Mouse (Mus musculus) forebrain, embryonic 10.5 days (tissue): ENCODE data around the gene Cab39l. TPM values are rescaled to one million over a fixed set of nuclear protein-coding genes. Genes with fewer than 3 reads are reported as not detected.

Experiments used
- DNase-seq: peaks from one replicate; pipeline ENCODE4 v3.0.0-alpha.2; 2017; ENCODE audit warnings: low spot score; ENCODE audit errors: extremely low spot score
- H3K27ac ChIP-seq: fragments of 300-500 bp; sonication (generic); 2 replicates; pipeline ENCODE4 v1.5.1; 2016; ENCODE audit warnings: mild to moderate bottlenecking
- H3K27me3 ChIP-seq: fragments of 300-500 bp; sonication (generic); 2 replicates; pipeline ENCODE4 v1.6.1; 2016; ENCODE audit warnings: mild to moderate bottlenecking; ENCODE audit not compliant: poor library complexity, severe bottlenecking
- H3K36me3 ChIP-seq: fragments of 300-500 bp; sonication (generic); replicated peaks from 2 replicates; pipeline ENCODE4 v1.6.1; 2016; ENCODE audit warnings: mild to moderate bottlenecking, moderate library complexity
- H3K4me1 ChIP-seq: fragments of 300-500 bp; sonication (generic); 2 replicates; pipeline ENCODE4 v1.6.1; 2016
- H3K4me3 ChIP-seq: fragments of 300-500 bp; sonication (generic); 2 replicates; pipeline ENCODE4 v1.5.1; 2016; ENCODE audit warnings: mild to moderate bottlenecking, moderate library complexity
- H3K9me3 ChIP-seq: fragments of 300-500 bp; sonication (generic); 2 replicates; pipeline ENCODE4 v1.6.1; 2016; ENCODE audit warnings: mild to moderate bottlenecking, moderate library complexity
- WGBS: fragments of 180-500 bp; shearing (Covaris S2); methylation state at CpG from one replicate; pipeline ENCODE4 v1.1.7; 2016; 5-methylcytosine and 5-hydroxymethylcytosine counted together
- polyA plus RNA-seq: library from polyadenylated mRNA; unstranded; fragments of >200 nt; fragmentation: Nextera tagmentation; extraction: Ambion mirVana; gene quantifications from 2 replicates; pipeline ENCODE4 v1.2.1, GENCODE M21; 2016

The Cab39l gene
- polyA plus RNA-seq, 1 experiment from 2014 or later = 44.5 TPM

DNA sequence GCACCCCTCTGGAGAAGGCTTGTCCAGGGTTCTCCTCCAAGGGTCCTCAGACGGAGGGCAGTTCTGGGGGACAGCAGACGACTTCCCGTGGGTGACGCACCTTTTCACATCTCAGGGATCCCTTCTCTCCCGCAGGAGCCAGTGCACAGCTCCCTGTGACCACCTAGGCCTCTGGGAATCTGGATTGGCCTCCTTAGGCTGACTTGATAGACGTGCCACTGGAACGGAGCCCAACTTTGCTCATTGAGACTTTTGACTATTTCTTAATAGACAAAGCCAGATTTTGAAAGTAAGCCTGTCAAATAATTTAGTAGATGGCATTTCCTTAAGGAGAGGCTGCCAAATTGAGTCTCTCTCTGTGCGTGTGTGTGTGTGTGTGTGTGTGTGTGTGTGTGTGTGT is 185.9 kb downstream of the Cab39l start:
- Histone ChIP-seq H3K27ac (peak overlapping the region; percentile 93), H3K27me3 (peaks cover 72% of the 10 kb centered on the region), H3K9me3 (no peaks in the 10 kb centered on the region), H3K36me3 (peaks cover 26% of the 10 kb centered on the region), H3K4me3 (peak overlapping the region; percentile 70), H3K4me1 (peaks cover 58% of the 10 kb centered on the region)
- DNase-seq = no peak
- WGBS = 7% methylated on average over 8 of the region's 8 CpGs

DNA sequence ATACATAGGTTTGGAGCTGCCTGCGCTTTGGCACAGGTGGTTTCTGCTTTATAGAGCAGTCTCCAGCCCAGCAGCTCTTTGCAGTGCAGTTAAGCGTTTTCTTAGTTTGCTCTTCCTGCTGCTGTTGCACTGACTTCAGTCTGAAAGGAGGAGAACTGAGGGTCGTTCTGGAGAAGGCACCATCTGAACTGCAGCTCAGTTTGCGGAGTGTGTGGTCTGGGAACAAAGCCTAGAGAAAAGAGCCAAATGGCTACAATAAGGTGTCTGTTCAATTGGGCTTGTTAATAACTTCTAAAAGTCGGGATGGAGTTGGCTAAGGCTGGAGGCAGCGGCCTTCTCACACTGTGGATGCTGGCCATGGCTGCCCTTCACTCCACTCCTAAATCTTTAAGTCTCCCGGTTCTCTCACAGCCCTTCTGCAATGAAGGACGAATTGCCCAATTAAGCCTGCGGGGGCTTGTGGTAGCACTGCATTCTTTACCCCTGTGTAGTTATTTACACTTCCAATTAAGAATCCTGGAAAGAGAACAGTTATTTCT is 186.4 kb downstream of the Cab39l start:
- Histone ChIP-seq H3K9me3 (no peaks in the 10 kb centered on the region), H3K4me1 (peaks cover 58% of the 10 kb centered on the region), H3K36me3 (peaks cover 31% of the 10 kb centered on the region), H3K27me3 (peaks cover 67% of the 10 kb centered on the region), H3K4me3 (peak overlapping the region; percentile 70), H3K27ac (peak overlapping the region; percentile 93)
- WGBS = 9% methylated on average over 9 of the region's 9 CpGs
- DNase-seq = no peak

DNA sequence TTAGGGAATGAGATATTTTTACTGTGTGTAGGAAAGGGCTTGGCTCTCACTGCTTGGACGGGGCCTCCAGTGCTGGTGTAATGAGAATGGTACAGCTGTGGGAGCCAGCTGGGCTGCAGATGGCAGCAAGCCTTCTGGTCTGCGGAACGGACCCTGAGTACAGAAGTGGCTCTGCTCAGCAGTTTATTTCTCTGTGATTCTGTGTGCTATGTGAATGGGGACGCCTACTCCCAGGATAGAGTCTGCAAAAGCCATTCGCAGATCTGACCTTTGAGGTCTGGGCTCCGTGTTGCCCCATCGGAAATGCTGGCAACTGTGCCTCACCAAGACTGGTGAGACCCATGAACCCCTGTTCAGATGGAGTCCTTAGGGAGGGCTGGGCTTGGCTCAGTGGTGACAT is 187.1 kb downstream of the Cab39l start:
- Histone ChIP-seq H3K36me3 (peaks cover 37% of the 10 kb centered on the region), H3K27ac (peak overlapping the region; percentile 93), H3K27me3 (peaks cover 61% of the 10 kb centered on the region), H3K9me3 (no peaks in the 10 kb centered on the region), H3K4me1 (peaks cover 58% of the 10 kb centered on the region), H3K4me3 (peak overlapping the region; percentile 70)
- DNase-seq = no peak
- 13% methylated on average over 7 of the region's 7 CpGs for WGBS

GRCm38 (mm10) chr14:59629308-59629707 is 188.5 kb downstream of the Cab39l start:
- DNase-seq = no peak
- Histone ChIP-seq H3K27me3 (peaks cover 46% of the 10 kb centered on the region), H3K36me3 (peaks cover 43% of the 10 kb centered on the region), H3K4me3 (peak overlapping the region; percentile 70; the same call in 1 of the 2 replicates), H3K9me3 (no peaks in the 10 kb centered on the region), H3K4me1 (peaks cover 66% of the 10 kb centered on the region), H3K27ac (no peak overlapping the region)
- 88% methylated on average over 15 of the region's 15 CpGs for WGBS

GRCm38 (mm10) chr14:59630096-59630495 is 189.3 kb downstream of the Cab39l start:
- 88% methylated on average over 9 of the region's 9 CpGs for WGBS
- H3K4me3 ChIP-seq = no peak overlapping the region
- H3K36me3 ChIP-seq = peaks cover 43% of the 10 kb centered on the region
- H3K4me1 ChIP-seq = peaks cover 58% of the 10 kb centered on the region
- no peak overlapping the region for H3K27ac ChIP-seq
- no peak for DNase-seq
- no peaks in the 10 kb centered on the region for H3K9me3 ChIP-seq
- peaks cover 41% of the 10 kb centered on the region for H3K27me3 ChIP-seq

GRCm38 (mm10) chr14:59632067-59632466 is 191.3 kb downstream of the Cab39l start:
- no peak for DNase-seq
- Histone ChIP-seq H3K27me3 (peaks cover 23% of the 10 kb centered on the region), H3K36me3 (peaks cover 43% of the 10 kb centered on the region), H3K4me3 (no peak overlapping the region), H3K27ac (no peak overlapping the region), H3K9me3 (no peaks in the 10 kb centered on the region), H3K4me1 (peaks cover 38% of the 10 kb centered on the region)
- WGBS = 92% methylated on average over 6 of the region's 6 CpGs

- Histone ChIP-seq H3K4me1 (peaks cover 26% of the 10 kb centered on the region), H3K4me3 (no peak overlapping the region), H3K27ac (no peak overlapping the region), H3K9me3 (no peaks in the 10 kb centered on the region; the same call in 1 of the 2 replicates), H3K27me3 (peaks cover 11% of the 10 kb centered on the region), H3K36me3 (peaks cover 43% of the 10 kb centered on the region)
- WGBS = 63% methylated on average over 5 of the region's 5 CpGs
- no peak for DNase-seq
These were observed 192.6 kb downstream of the Cab39l start for GRCm38 (mm10) chr14:59633295-59633898.

DNA sequence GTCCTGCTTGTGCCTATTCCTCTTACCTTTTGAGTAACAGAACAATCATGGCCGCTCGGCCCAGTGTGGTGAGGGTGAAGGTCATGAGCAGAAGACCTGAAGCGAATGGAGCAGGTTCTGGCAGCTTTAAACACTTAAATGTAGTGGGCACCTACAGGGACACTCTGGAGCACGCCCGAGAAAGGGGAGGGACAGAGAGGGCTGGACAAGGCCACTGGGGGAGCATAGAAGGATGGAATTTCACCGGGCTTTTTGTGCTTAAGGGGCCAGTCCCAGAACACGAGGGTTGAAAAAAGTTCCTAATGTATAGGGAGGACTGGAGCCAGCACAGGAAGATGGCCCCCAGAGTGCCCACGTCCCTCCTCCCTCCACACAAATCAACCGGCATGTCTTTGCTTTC is 193.2 kb downstream of the Cab39l start:
- no peak overlapping the region for H3K27ac ChIP-seq
- no peak overlapping the region for H3K4me3 ChIP-seq
- no peaks in the 10 kb centered on the region; the same call in 1 of the 2 replicates for H3K9me3 ChIP-seq
- peaks cover 11% of the 10 kb centered on the region for H3K27me3 ChIP-seq
- 79% methylated on average over 9 of the region's 9 CpGs for WGBS
- DNase-seq = no peak
- peaks cover 43% of the 10 kb centered on the region for H3K36me3 ChIP-seq
- H3K4me1 ChIP-seq = peaks cover 24% of the 10 kb centered on the region

Other genes with a start within 250 kb of the Cab39l start
- gene Rcbtb1, start 239.8 kb upstream of the Cab39l start, polyA plus RNA-seq = 121 and 127 TPM in 2 replicates
- not detected in 2 replicates for gene Gm6904, start 180.8 kb upstream of the Cab39l start, polyA plus RNA-seq
- gene Phf11a, start 143.4 kb upstream of the Cab39l start, polyA plus RNA-seq = not detected in 2 replicates
- 0.21 and 0.26 TPM in 2 replicates for gene Phf11b, start 99.6 kb upstream of the Cab39l start, polyA plus RNA-seq
- gene Phf11d, start 75.5 kb upstream of the Cab39l start, polyA plus RNA-seq = 0.17 and 0.22 TPM in 2 replicates
- 0.51 and 0.79 TPM in 2 replicates for gene Phf11c, start 45.6 kb upstream of the Cab39l start, polyA plus RNA-seq
- 11.8 and 13.7 TPM in 2 replicates for gene Setdb2, start 88 bp upstream of the Cab39l start, polyA plus RNA-seq
- 23.5 and 26.6 TPM in 2 replicates for gene Cdadc1, start 157.0 kb downstream of the Cab39l start, polyA plus RNA-seq
- 23.3 and 30.5 TPM in 2 replicates for gene Shisa2, start 184.3 kb downstream of the Cab39l start, polyA plus RNA-seq